Mouse (Mus musculus) E14TG2a.4 (cell line): ENCODE measurements at regions not wholly inside any gene's neighbourhood (a gene's known extent, or its start where the extent isn't known, plus 50 kb on each side); places are given as distances from the start of the nearest gene placed in this dataset.

Experiments used
- CTCF ChIP-seq: conservative IDR thresholded peaks from 2 replicates; pipeline ENCODE4 v1.5.1; 2014; ENCODE audit warnings: low read length
- NANOG ChIP-seq: IDR thresholded peaks from 2 replicates; pipeline ENCODE4 v1.6.1; 2014; ENCODE audit warnings: borderline replicate concordance, low read length, mixed read lengths
- POU5F1 ChIP-seq: IDR thresholded peaks from 2 replicates; pipeline ENCODE4 v1.6.1; 2014; ENCODE audit warnings: low read length, borderline replicate concordance

DNA sequence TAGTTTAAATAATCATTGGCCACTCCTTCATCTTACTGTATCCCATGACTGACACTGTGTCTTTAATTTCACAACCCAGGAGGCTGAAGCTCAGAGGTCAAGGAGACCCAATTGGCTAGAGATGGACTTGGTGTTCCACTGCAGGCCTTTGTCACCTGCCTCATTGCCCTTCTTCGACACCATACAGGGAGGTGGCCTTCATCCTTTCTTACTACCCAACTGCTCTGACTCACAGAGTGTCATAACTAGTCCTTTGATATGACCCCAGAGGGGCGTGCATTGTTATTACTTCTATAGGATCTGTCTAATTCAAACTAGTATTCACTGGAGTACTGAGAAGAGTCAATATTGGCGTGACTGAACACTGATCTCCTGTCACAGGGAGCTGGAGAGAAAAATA lies 236.2 kb upstream of the Ankrd55 start:
- TF ChIP-seq CTCF = no peak
- TF ChIP-seq NANOG = no peak
- no peak for TF ChIP-seq POU5F1
